Mouse (Mus musculus): ENCODE results near the gene Cadps2. TPM values are rescaled to one million over a fixed set of nuclear protein-coding genes. Genes with fewer than 3 reads are reported as not detected.
A peak's percentile ranks its signal among the peaks of the same experiment; 100 is the strongest.

Gene Cadps2
- polyA plus RNA-seq, 1 experiment from 2014 or later: 7.4 TPM

GRCm38 (mm10) chr6:23471830-23472229, 367.4 kb downstream of the Cadps2 start:
- no peak overlapping the region for H3K9ac ChIP-seq (ENCODE audit: low read length)
- ATAC-seq (ENCODE audit: low read depth): no peak
- H3K4me2 ChIP-seq (ENCODE audit: low read depth, low read length): no peak overlapping the region
- WGBS: 45% methylated on average over 2 of the region's 2 CpGs
- no peaks in the 10 kb centered on the region for H3K27me3 ChIP-seq (ENCODE audit: control insufficient read depth, insufficient read depth, low read depth, low read length)
- no peaks in the 10 kb centered on the region for H3K9me3 ChIP-seq (ENCODE audit: control insufficient read depth, low read length)
- no peaks in the 10 kb centered on the region for H3K36me3 ChIP-seq (ENCODE audit: control insufficient read depth, insufficient read depth, low read length)
- H3K4me3 ChIP-seq (ENCODE audit: low read length): no peak overlapping the region
- no peaks in the 10 kb centered on the region for H3K4me1 ChIP-seq (replicated peaks; ENCODE audit: control insufficient read depth, insufficient read depth, low read length)
- no peak overlapping the region for H3K27ac ChIP-seq (ENCODE audit: low read length)

GRCm38 (mm10) chr6:23467885-23468284, 371.3 kb downstream of the Cadps2 start:
- 85% methylated on average over 4 of the region's 4 CpGs for WGBS
- no peak for ATAC-seq (ENCODE audit: low read depth)

DNA sequence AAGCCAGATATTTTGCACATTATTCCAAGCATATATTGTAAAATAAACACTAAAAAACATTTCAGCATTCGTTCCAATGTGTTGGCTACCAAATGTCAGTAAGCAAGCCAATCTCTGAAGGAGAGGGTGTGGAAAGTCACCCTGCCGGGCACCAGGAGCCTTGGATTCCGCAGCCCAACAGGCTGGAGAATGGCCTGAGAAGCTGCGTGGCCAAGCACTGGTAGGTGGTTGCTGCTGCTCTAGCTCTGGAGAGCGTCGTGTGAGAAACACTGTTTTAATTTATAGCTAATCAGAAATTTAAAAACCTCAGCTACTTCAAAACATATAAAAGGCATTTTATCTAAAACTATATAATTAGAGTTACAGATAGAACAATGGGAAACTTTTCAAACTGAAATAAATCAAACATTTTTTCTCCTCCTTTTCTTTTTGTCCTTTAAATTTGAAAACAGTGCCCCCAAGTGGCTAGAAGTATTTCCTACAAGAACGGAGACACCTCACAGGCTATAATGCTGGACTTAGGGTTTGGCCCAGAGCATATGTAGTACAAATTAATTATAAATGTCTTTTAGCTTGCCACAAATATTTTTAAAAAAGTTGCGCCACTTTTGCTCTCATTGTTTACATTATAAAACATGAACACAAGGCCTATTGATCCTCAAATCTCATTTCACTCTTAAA, 376.5 kb downstream of the Cadps2 start:
- Histone ChIP-seq H3K4me1 (replicated peaks; ENCODE audit: control insufficient read depth, insufficient read depth, low read length) (no peaks in the 10 kb centered on the region), H3K9me3 (ENCODE audit: control insufficient read depth, low read length) (no peaks in the 10 kb centered on the region), H3K36me3 (ENCODE audit: control insufficient read depth, insufficient read depth, low read length) (no peaks in the 10 kb centered on the region), H3K9ac (ENCODE audit: low read length) (no peak overlapping the region), H3K4me2 (ENCODE audit: low read depth, low read length) (peak overlapping the region; percentile 27), H3K27me3 (ENCODE audit: control insufficient read depth, insufficient read depth, low read depth, low read length) (no peaks in the 10 kb centered on the region), H3K4me3 (ENCODE audit: low read length) (no peak overlapping the region), H3K27ac (ENCODE audit: low read length) (no peak overlapping the region)
- WGBS: 22% methylated on average over 8 of the region's 8 CpGs
- 0 out of 2 replicates have a peak, but pooled peaks have one; percentile 43 for ATAC-seq (ENCODE audit: low read depth)

More at GRCm38 (mm10) chr6:23467885-23468284, 371.3 kb downstream of the Cadps2 start:
- no peaks in the 10 kb centered on the region for H3K36me3 ChIP-seq (ENCODE audit: control insufficient read depth, insufficient read depth, low read length)
- H3K4me3 ChIP-seq (ENCODE audit: low read length): no peak overlapping the region
- H3K4me1 ChIP-seq (replicated peaks; ENCODE audit: control insufficient read depth, insufficient read depth, low read length): no peaks in the 10 kb centered on the region
- no peaks in the 10 kb centered on the region for H3K9me3 ChIP-seq (ENCODE audit: control insufficient read depth, low read length)
- no peaks in the 10 kb centered on the region for H3K27me3 ChIP-seq (ENCODE audit: control insufficient read depth, insufficient read depth, low read depth, low read length)
- H3K27ac ChIP-seq (ENCODE audit: low read length): no peak overlapping the region
- no peak overlapping the region for H3K4me2 ChIP-seq (ENCODE audit: low read depth, low read length)
- no peak overlapping the region for H3K9ac ChIP-seq (ENCODE audit: low read length)

GRCm38 (mm10) chr6:23457748-23458147, 381.5 kb downstream of the Cadps2 start:
- no peaks in the 10 kb centered on the region for H3K27me3 ChIP-seq (ENCODE audit: control insufficient read depth, insufficient read depth, low read depth, low read length)
- no peak overlapping the region for H3K4me2 ChIP-seq (ENCODE audit: low read depth, low read length)
- no peak overlapping the region for H3K4me3 ChIP-seq (ENCODE audit: low read length)
- H3K27ac ChIP-seq (ENCODE audit: low read length): no peak overlapping the region
- no peak overlapping the region for H3K9ac ChIP-seq (ENCODE audit: low read length)
- H3K36me3 ChIP-seq (ENCODE audit: control insufficient read depth, insufficient read depth, low read length): no peaks in the 10 kb centered on the region
- 5% methylated on average over 5 of the region's 5 CpGs for WGBS
- H3K4me1 ChIP-seq (replicated peaks; ENCODE audit: control insufficient read depth, insufficient read depth, low read length): no peaks in the 10 kb centered on the region
- ATAC-seq (ENCODE audit: low read depth): no peak
- no peaks in the 10 kb centered on the region for H3K9me3 ChIP-seq (ENCODE audit: control insufficient read depth, low read length)

- no peaks in the 10 kb centered on the region for H3K4me1 ChIP-seq (replicated peaks; ENCODE audit: control insufficient read depth, insufficient read depth, low read length)
- no peak overlapping the region for H3K4me2 ChIP-seq (ENCODE audit: low read depth, low read length)
- no peaks in the 10 kb centered on the region for H3K9me3 ChIP-seq (ENCODE audit: control insufficient read depth, low read length)
- no peak for ATAC-seq (ENCODE audit: low read depth)
- no peaks in the 10 kb centered on the region for H3K36me3 ChIP-seq (ENCODE audit: control insufficient read depth, insufficient read depth, low read length)
- no peaks in the 10 kb centered on the region for H3K27me3 ChIP-seq (ENCODE audit: control insufficient read depth, insufficient read depth, low read depth, low read length)
- 44% methylated on average over 5 of the region's 5 CpGs for WGBS
- no peak overlapping the region for H3K9ac ChIP-seq (ENCODE audit: low read length)
- H3K27ac ChIP-seq (ENCODE audit: low read length): no peak overlapping the region
- H3K4me3 ChIP-seq (ENCODE audit: low read length): no peak overlapping the region
Measured at GRCm38 (mm10) chr6:23453907-23454306, 385.3 kb downstream of the Cadps2 start.

DNA sequence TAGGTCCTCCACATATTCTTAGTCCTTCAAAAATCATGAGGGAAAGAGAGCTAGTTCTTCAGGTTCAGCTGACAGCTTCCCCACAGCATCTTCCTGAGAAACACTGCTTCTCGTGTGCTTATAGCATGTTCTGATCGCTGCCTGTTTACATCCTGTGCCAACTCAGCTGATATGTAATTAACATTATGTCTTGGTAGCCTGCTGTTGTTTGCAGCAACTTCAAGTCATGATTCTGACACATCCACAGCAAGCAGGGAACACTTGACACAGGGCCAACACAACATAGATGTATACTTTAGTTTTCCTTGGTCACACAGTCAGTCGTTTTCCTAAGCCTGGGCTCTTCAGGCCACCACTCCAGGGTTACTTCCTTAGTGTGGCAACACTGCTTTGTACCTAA, 399.3 kb downstream of the Cadps2 start:
- no peaks in the 10 kb centered on the region for H3K4me1 ChIP-seq (replicated peaks; ENCODE audit: control insufficient read depth, insufficient read depth, low read length)
- no peak overlapping the region for H3K27ac ChIP-seq (ENCODE audit: low read length)
- no peaks in the 10 kb centered on the region for H3K27me3 ChIP-seq (ENCODE audit: control insufficient read depth, insufficient read depth, low read depth, low read length)
- 30% methylated on average over 3 of the region's 3 CpGs for WGBS
- H3K9ac ChIP-seq (ENCODE audit: low read length): no peak overlapping the region
- H3K9me3 ChIP-seq (ENCODE audit: control insufficient read depth, low read length): no peaks in the 10 kb centered on the region
- ATAC-seq (ENCODE audit: low read depth): no peak
- H3K36me3 ChIP-seq (ENCODE audit: control insufficient read depth, insufficient read depth, low read length): no peaks in the 10 kb centered on the region
- H3K4me3 ChIP-seq (ENCODE audit: low read length): no peak overlapping the region
- H3K4me2 ChIP-seq (ENCODE audit: low read depth, low read length): no peak overlapping the region

- H3K36me3 ChIP-seq (ENCODE audit: control insufficient read depth, insufficient read depth, low read length): no peaks in the 10 kb centered on the region
- no peak overlapping the region for H3K27ac ChIP-seq (ENCODE audit: low read length)
- H3K9me3 ChIP-seq (ENCODE audit: control insufficient read depth, low read length): no peaks in the 10 kb centered on the region
- H3K27me3 ChIP-seq (ENCODE audit: control insufficient read depth, insufficient read depth, low read depth, low read length): no peaks in the 10 kb centered on the region
- H3K4me1 ChIP-seq (replicated peaks; ENCODE audit: control insufficient read depth, insufficient read depth, low read length): no peaks in the 10 kb centered on the region
- no peak overlapping the region for H3K4me2 ChIP-seq (ENCODE audit: low read depth, low read length)
- no peak overlapping the region for H3K9ac ChIP-seq (ENCODE audit: low read length)
- H3K4me3 ChIP-seq (ENCODE audit: low read length): no peak overlapping the region
- ATAC-seq (ENCODE audit: low read depth): no peak
- WGBS: 11% methylated on average over 12 of the region's 12 CpGs
Measured at GRCm38 (mm10) chr6:23410256-23411049, 428.8 kb downstream of the Cadps2 start.

- H3K36me3 ChIP-seq (ENCODE audit: control insufficient read depth, insufficient read depth, low read length): no peaks in the 10 kb centered on the region
- no peaks in the 10 kb centered on the region for H3K9me3 ChIP-seq (ENCODE audit: control insufficient read depth, low read length)
- no peaks in the 10 kb centered on the region for H3K27me3 ChIP-seq (ENCODE audit: control insufficient read depth, insufficient read depth, low read depth, low read length)
- no peaks in the 10 kb centered on the region for H3K4me1 ChIP-seq (replicated peaks; ENCODE audit: control insufficient read depth, insufficient read depth, low read length)
- H3K27ac ChIP-seq (ENCODE audit: low read length): no peak overlapping the region
- H3K9ac ChIP-seq (ENCODE audit: low read length): no peak overlapping the region
- no peak overlapping the region for H3K4me2 ChIP-seq (ENCODE audit: low read depth, low read length)
- 58% methylated on average over 2 of the region's 2 CpGs for WGBS
- no peak overlapping the region for H3K4me3 ChIP-seq (ENCODE audit: low read length)
- no peak for ATAC-seq (ENCODE audit: low read depth)
Measured at GRCm38 (mm10) chr6:23394131-23394530, 445.1 kb downstream of the Cadps2 start.

- Histone ChIP-seq H3K27me3 (ENCODE audit: control insufficient read depth, insufficient read depth, low read depth, low read length) (no peaks in the 10 kb centered on the region), H3K4me2 (ENCODE audit: low read depth, low read length) (no peak overlapping the region), H3K9me3 (ENCODE audit: control insufficient read depth, low read length) (no peaks in the 10 kb centered on the region), H3K27ac (ENCODE audit: low read length) (no peak overlapping the region), H3K9ac (ENCODE audit: low read length) (no peak overlapping the region), H3K36me3 (ENCODE audit: control insufficient read depth, insufficient read depth, low read length) (no peaks in the 10 kb centered on the region), H3K4me3 (ENCODE audit: low read length) (no peak overlapping the region), H3K4me1 (replicated peaks; ENCODE audit: control insufficient read depth, insufficient read depth, low read length) (no peaks in the 10 kb centered on the region)
- 78% methylated on average over 4 of the region's 4 CpGs for WGBS
- ATAC-seq (ENCODE audit: low read depth): no peak
Measured at GRCm38 (mm10) chr6:23392711-23393110, 446.5 kb downstream of the Cadps2 start.

Data from lung, embryonic 16.5 days (tissue).